In the genomic region with DNA sequence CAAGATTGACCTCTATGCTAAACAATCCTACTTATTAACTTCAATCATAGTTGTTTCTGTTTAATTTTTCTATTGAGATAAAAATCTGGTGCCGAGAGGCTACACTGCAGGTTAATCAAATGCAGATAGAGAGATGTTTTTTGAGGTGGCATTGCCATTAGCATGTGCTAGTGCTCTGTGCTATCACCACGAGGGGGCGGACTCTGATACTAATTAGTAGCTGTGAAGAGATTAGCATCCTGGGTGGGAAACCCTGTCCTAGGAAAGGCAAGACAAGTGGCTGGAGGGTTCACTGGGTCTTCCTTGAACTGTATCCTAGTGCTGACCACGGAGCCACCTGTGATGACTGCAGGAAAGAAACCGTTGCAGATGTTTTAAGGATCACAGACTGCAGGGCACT, we compare ENCODE assay signal across 10 mouse cellular contexts.
DNase-seq lines count a peak whose midpoint lies in the region; ATAC-seq and TF ChIP-seq lines count a peak whose summit lies in the region.
"Had no signal": no experiment of that assay in that cellular context is flagged by ENCODE, and none has a peak within 500 bp of the region (broad histone marks: within the 10 kb centered on the region; RNA-seq: fewer than 3 reads in every experiment).

No protein-coding gene starts in this region.

- no peak for TF ChIP-seq POLR2A in MEL (IDR thresholded peaks at IDR 0.05; ENCODE audit: control insufficient read depth in 1 of 2, insufficient read depth in 1 of 2, low read depth in 1 of 2, low read length in 2 of 2, poor library complexity in 1 of 2)

- no peak overlapping the region for H3K27ac ChIP-seq in forebrain, embryonic 13.5 days
- no peak overlapping the region for H3K27ac ChIP-seq in forebrain, embryonic 15.5 days (replicated peaks)
- no peak overlapping the region for H3K27ac ChIP-seq in liver, embryonic 13.5 days
- H3K27ac ChIP-seq in liver, embryonic 12.5 days = no peak overlapping the region
- H3K27ac ChIP-seq in MEL (ENCODE audit: control insufficient read depth, low read depth, low read length) = no peak overlapping the region
- H3K27ac ChIP-seq: macrophage had no signal

- TF ChIP-seq EP300 in MEL (IDR thresholded peaks at IDR 0.05; ENCODE audit: low read depth in 1 of 2, low read length in 2 of 2) = no peak

- H3K4me1 ChIP-seq in forebrain, embryonic 13.5 days = peaks cover 13% of the 10 kb centered on the region
- H3K4me1 ChIP-seq in forebrain, embryonic 15.5 days = 0 out of 2 replicates have a peak, but pooled peaks cover 5% of the 10 kb centered on the region
- H3K4me1 ChIP-seq in liver, embryonic 13.5 days (replicated peaks) = no peaks in the 10 kb centered on the region
- no peaks in the 10 kb centered on the region for H3K4me1 ChIP-seq in liver, embryonic 12.5 days
- H3K4me1 ChIP-seq in MEL (ENCODE audit: control insufficient read depth in 1 of 2, insufficient read depth in 2 of 2, low read length in 2 of 2) = no peaks in the 10 kb centered on the region

- H3K4me3 ChIP-seq in forebrain, embryonic 13.5 days = no peak overlapping the region
- H3K4me3 ChIP-seq in forebrain, embryonic 15.5 days = no peak overlapping the region
- no peak overlapping the region for H3K4me3 ChIP-seq in liver, embryonic 13.5 days (replicated peaks)
- no peak overlapping the region for H3K4me3 ChIP-seq in liver, embryonic 12.5 days
- no peak overlapping the region for H3K4me3 ChIP-seq in MEL (ENCODE audit: control insufficient read depth in 1 of 2, insufficient read depth in 1 of 2, low read depth in 2 of 2, low read length in 2 of 2)

- 34% methylated on average over 5 of the region's 5 CpGs for WGBS in forebrain, embryonic 13.5 days
- WGBS in forebrain, embryonic 15.5 days = 35% methylated on average over 5 of the region's 5 CpGs
- WGBS in liver, embryonic 13.5 days (ENCODE audit: insufficient replicate concordance) = 17% methylated on average over 5 of the region's 5 CpGs
- 23% methylated on average over 5 of the region's 5 CpGs for WGBS in liver, embryonic 12.5 days (ENCODE audit: insufficient replicate concordance)

- no peak overlapping the region for H3K9ac ChIP-seq in forebrain, embryonic 13.5 days
- no peak overlapping the region for H3K9ac ChIP-seq in forebrain, embryonic 15.5 days (replicated peaks)
- H3K9ac ChIP-seq in liver, embryonic 13.5 days = no peak overlapping the region
- no peak overlapping the region for H3K9ac ChIP-seq in liver, embryonic 12.5 days
- H3K9ac ChIP-seq in MEL (ENCODE audit: control insufficient read depth, low read depth, low read length, poor library complexity, severe bottlenecking) = no peak overlapping the region

- no peak overlapping the region for H3K4me2 ChIP-seq in forebrain, embryonic 13.5 days
- no peak overlapping the region for H3K4me2 ChIP-seq in forebrain, embryonic 15.5 days (replicated peaks)
- no peak overlapping the region for H3K4me2 ChIP-seq in liver, embryonic 13.5 days
- no peak overlapping the region for H3K4me2 ChIP-seq in liver, embryonic 12.5 days

- peak; percentile 1 for DNase-seq in liver, embryonic 13.5 days
- peak; percentile 50 for DNase-seq in MEL (ENCODE audit: low read depth, low spot score)
- DNase-seq in induced T-regulatory cell, adult 2 months (ENCODE audit: low read depth) = peak; percentile 10
- DNase-seq in urinary bladder, postnatal 4 days (ENCODE audit: low spot score in 2 of 2) = no peak

- no peaks in the 10 kb centered on the region for H3K36me3 ChIP-seq in forebrain, embryonic 13.5 days (ENCODE audit: poor library complexity, severe bottlenecking)
- no peaks in the 10 kb centered on the region for H3K36me3 ChIP-seq in forebrain, embryonic 15.5 days
- H3K36me3 ChIP-seq in liver, embryonic 13.5 days = no peaks in the 10 kb centered on the region
- H3K36me3 ChIP-seq in liver, embryonic 12.5 days = no peaks in the 10 kb centered on the region
- H3K36me3 ChIP-seq in MEL (ENCODE audit: control insufficient read depth in 1 of 2, insufficient read depth in 2 of 2, low read length in 2 of 2) = no peaks in the 10 kb centered on the region
- H3K36me3 ChIP-seq: G1E had no signal

- peak; percentile 50 to 71 (median 63) for TF ChIP-seq CTCF in MEL (IDR thresholded peaks at IDR 0.05 in 2 of 3, conservative IDR thresholded peaks at IDR 0.05 in 1 of 3; ENCODE audit: control insufficient read depth in 1 of 3, insufficient read depth in 1 of 3, low read depth in 2 of 3, low read length in 3 of 3, poor library complexity in 1 of 3, severe bottlenecking in 1 of 3)

- no peaks in the 10 kb centered on the region for H3K9me3 ChIP-seq in forebrain, embryonic 13.5 days (replicated peaks)
- H3K9me3 ChIP-seq in forebrain, embryonic 15.5 days = no peaks in the 10 kb centered on the region
- no peaks in the 10 kb centered on the region for H3K9me3 ChIP-seq in liver, embryonic 13.5 days (replicated peaks)
- no peaks in the 10 kb centered on the region for H3K9me3 ChIP-seq in liver, embryonic 12.5 days (replicated peaks)
- H3K9me3 ChIP-seq in MEL (replicated peaks; ENCODE audit: insufficient read depth, low read length) = no peaks in the 10 kb centered on the region
- H3K9me3 ChIP-seq: G1E had no signal

- H3K27me3 ChIP-seq in forebrain, embryonic 13.5 days = no peaks in the 10 kb centered on the region
- no peaks in the 10 kb centered on the region for H3K27me3 ChIP-seq in forebrain, embryonic 15.5 days
- no peaks in the 10 kb centered on the region for H3K27me3 ChIP-seq in liver, embryonic 13.5 days
- H3K27me3 ChIP-seq in liver, embryonic 12.5 days (replicated peaks) = no peaks in the 10 kb centered on the region
- H3K27me3 ChIP-seq in MEL (ENCODE audit: control insufficient read depth in 1 of 2, insufficient read depth in 2 of 2, low read length in 2 of 2) = peaks cover 0 to 1% of the 10 kb centered on the region in 2 experiments; a peak in 2 of 4 replicates

- ATAC-seq in forebrain, embryonic 13.5 days = 0 out of 2 replicates have a peak, but pooled peaks have one; percentile 62
- no peak for ATAC-seq in forebrain, embryonic 15.5 days (replicated peaks)
- no peak for ATAC-seq in liver, embryonic 13.5 days (ENCODE audit: low read depth)
- ATAC-seq in liver, embryonic 12.5 days = no peak
- no peak for ATAC-seq in monocyte, adult 5-6 weeks (replicated peaks; ENCODE audit: insufficient number of reproducible peaks, low FRiP score, low TSS enrichment, poor library complexity, severe bottlenecking)

- H3K79me2 ChIP-seq in MEL (ENCODE audit: control insufficient read depth, insufficient read depth, low read length, poor library complexity) = no peaks in the 10 kb centered on the region

- peak; percentile 65 for TF ChIP-seq RAD21 in MEL (IDR thresholded peaks at IDR 0.05; ENCODE audit: low read depth, low read length)

TF ChIP-seq in MEL, 35 proteins besides CTCF, POLR2A, EP300 and RAD21:
- peak; percentile 47; the same call in 1 of the 2 replicates for TF ChIP-seq ZC3H11A (IDR thresholded peaks at IDR 0.05; ENCODE audit: low read depth, low read length)
- no peak for TF ChIP-seq ZKSCAN1 (IDR thresholded peaks at IDR 0.05; ENCODE audit: low read depth, low read length)
- TF ChIP-seq SMC3 (IDR thresholded peaks at IDR 0.05; ENCODE audit: low read depth, low read length) = peak; percentile 81
- peak; percentile 30; the same call in 1 of the 2 replicates for TF ChIP-seq GATA1 (IDR thresholded peaks at IDR 0.05; ENCODE audit: low read depth, low read length)

Comparison
In these comparisons a context has a peak if more than half of its experiments do, and no peak if none do; other contexts are left out.
1. DNase-seq: peak in liver, embryonic 13.5 days (single experiment), MEL (single experiment) and induced T-regulatory cell, adult 2 months (single experiment); none in urinary bladder, postnatal 4 days (0 of 2).